Mouse (Mus musculus) frontal cortex, postnatal 14 days (tissue): ENCODE data around the gene Miip.

Experiments
- DNase-seq, 2 experiments: peaks; one replicate each; pipeline ENCODE4 v3.0.0; 2022; ENCODE audit warnings: low spot score in 2 of 2

The Miip gene

DNA sequence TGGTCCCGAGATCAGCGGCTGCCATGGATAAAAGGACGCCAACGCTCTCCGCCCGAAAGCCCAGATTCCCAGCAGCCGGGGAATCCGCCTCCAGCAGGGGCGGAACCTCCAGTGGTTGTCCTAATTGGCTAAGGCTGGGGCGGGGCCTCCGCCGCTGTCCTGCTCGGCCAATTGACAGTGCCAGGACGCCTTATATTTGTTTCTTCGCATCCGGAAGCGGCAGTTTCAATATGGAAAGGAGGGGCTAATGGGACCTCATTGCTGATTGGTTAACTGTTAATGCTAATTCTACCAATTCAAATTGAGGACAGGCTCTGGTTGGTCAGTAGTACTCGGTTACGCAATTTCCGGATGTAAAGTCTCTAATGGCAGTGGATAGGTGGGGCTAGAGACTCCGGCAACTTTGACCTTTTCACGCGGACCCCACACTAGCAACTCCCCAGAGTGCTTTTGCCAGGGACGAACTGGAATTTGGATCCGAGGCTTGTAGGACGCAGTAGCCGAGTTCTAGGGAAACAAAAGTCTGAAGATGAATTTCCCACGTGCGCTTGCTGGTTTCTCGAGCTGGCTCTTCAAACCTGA, at the start of gene Miip, which contains the start of gene Fv1:
TSS of gene Miip (minus strand) at position 367 of the 582 bp plus-strand sequence.
TSS of gene Fv1 (plus strand) at position 530 of the 582 bp plus-strand sequence.
- DNase-seq = peak; percentile 94 to 96

DNA sequence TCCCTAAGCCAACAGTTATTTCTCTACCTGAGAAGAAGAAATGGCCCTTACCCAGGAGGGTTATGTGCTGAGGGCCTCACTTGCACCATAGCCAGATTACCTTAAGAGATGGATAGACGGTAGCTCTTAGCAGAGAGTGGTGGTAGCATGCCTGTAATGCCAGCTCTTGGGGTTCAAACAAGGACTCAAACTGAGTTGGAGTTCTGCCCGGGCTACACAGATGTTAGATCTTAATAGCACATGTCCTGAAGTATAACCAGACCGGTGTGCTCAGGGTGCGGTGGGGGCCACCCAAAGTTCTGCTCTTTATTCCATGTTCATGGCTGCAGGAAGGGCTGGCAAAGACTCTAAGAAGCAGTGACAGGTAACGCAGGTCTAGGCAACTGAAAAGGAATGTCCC, 40.9 kb upstream of the Miip start:
- DNase-seq = no peak

- no peak for DNase-seq
Measured at GRCm38 (mm10) chr4:147906230-147906629, 37.6 kb upstream of the Miip start.

GRCm38 (mm10) chr4:147905090-147905659, 36.6 kb upstream of the Miip start:
- DNase-seq = no peak

- DNase-seq = peak; percentile 84 to 86
Measured at GRCm38 (mm10) chr4:147904313-147905089, 35.9 kb upstream of the Miip start, which contains the start of gene Mfn2. TSS of gene Mfn2 (minus strand) at chr4:147904704.

- DNase-seq = no peak
Measured at GRCm38 (mm10) chr4:147903601-147904000, 35.0 kb upstream of the Miip start.

DNA sequence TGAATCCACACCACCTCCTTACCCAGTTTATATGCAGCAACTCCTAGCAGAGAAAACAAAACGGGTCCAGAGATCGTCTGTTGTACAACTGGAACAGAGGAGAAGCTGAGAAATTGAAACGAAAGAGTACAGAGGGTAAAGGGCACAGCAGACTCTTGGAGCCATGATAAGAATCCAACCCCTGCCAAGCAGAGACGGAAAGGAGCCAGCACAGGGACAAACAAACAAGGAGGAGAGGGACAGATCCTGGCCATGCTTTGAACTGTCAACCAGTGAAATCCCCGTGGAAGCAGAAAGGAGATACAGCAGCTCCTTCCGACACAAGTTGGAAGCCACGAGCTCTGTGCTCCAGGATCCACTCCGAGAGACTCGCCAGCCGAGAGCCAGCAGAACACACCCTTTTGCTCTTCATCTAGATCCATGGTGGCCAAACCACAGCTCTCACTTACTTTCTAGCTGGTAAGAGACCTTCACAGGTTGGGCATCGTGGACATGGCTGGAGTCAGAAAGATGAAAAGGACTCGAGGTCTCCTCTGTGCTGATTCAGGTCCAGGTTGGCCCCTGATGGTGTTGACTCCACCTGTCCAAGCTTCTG, 34.4 kb upstream of the Miip start:
- no peak for DNase-seq

- DNase-seq = no peak
Measured at GRCm38 (mm10) chr4:147900452-147900851, 31.8 kb upstream of the Miip start.

DNA sequence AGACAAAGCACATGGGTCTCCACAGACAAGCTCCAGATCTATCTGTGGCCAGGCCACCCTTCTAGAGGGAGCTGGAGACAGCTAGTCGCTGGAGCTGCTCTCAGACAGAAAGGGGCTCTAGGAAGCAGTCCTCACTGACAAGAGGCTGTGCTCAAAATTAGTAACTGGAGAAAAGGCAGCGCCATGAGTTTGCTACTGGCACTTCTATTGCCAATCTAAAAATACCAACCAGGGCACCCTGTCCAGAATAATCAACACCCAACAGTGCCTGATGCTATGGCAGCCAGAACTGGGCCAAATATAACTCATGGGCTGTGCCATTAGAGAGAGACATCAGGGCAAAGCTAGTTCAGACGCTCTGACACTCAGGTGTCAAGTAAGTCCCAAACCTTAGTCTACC, 28.7 kb upstream of the Miip start:
- no peak for DNase-seq

DNA sequence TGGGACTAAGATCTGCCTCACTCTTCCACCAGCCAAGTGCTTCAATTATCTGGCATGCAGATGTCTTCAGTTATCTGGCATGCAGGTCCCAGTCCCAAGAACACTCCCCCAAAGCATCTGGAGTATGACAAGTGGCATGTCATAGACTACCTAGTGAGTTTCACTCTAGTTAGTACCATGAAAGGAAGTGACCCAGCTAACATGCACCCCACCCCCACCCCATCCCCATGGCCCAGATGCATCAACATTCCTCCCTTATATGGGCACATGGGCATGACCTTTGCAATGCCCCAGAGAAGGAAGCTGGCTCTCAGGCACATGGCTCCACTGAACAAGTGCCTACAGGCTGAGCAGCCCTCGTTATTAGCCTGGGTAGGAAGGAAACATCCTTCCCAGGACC, 27.8 kb upstream of the Miip start:
- no peak for DNase-seq

GRCm38 (mm10) chr4:147895815-147896330, 27.3 kb upstream of the Miip start:
- no peak for DNase-seq

DNA sequence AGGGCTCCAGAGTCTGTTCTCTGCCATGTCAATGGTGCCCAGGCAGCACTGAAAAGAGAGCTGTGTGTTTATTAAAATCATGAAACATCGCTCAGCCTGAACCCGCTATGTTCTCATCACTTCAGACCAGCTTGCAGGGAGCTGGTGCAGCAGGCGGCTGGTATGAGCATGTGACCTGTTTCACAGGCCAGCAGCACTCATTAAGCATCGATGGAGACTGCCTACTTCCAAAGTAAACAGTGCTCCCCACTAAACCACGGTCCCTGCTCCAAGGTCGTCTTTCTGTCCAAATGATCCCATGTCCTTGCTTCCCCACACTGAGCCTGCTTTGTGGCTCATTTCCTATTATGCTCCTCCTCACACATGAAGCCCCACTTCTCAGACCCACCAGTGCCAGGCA, 21.7 kb upstream of the Miip start:
- no peak for DNase-seq

- no peak for DNase-seq
Measured at GRCm38 (mm10) chr4:147888237-147888636, 19.6 kb upstream of the Miip start.

GRCm38 (mm10) chr4:147887277-147887676, 18.7 kb upstream of the Miip start:
- no peak for DNase-seq

DNA sequence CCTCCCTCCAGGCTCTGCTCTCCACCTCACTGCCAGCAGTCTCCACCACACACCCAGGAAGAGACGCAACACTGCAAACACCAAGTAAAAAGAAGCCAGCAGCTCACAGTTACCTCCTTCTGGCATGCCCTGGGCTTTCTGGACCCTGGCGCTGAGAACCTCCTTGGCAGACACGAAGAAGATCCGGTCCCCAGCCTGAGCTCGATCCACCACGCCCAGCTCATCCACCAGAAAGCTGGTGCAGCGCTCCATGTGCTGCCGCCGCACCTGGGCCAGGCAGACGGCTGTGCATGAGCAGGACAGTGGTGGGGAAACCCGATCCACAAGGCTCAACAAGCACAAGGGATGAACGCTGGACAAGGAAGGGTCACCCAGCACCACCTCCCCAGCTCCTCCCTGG, 17.5 kb upstream of the Miip start:
- DNase-seq = no peak

- DNase-seq = no peak
Measured at GRCm38 (mm10) chr4:147884138-147884537, 15.5 kb upstream of the Miip start.

- DNase-seq = no peak
Measured at GRCm38 (mm10) chr4:147883041-147883440, 14.4 kb upstream of the Miip start.

- DNase-seq = no peak
Measured at GRCm38 (mm10) chr4:147881792-147882191, 13.2 kb upstream of the Miip start.

DNA sequence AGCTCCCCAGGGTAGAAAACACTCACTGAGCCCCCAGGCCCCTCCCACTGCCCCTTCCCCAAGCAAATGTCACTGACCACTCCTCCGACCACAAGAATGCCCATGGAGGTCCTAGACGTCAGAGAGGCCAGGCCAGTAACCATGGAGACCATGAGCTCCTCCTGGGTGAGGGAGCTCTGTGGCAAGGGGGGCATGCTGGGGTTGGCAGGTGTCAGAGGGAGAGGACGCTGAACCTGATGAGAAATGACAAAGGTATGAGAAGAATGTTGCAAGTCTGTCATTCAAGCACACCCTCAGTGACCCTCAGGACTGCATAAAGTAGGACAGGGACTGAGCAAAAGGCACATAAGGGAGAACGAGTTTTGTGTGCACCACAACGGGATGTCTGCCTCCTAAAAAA, 11.2 kb upstream of the Miip start:
- DNase-seq = no peak

DNA sequence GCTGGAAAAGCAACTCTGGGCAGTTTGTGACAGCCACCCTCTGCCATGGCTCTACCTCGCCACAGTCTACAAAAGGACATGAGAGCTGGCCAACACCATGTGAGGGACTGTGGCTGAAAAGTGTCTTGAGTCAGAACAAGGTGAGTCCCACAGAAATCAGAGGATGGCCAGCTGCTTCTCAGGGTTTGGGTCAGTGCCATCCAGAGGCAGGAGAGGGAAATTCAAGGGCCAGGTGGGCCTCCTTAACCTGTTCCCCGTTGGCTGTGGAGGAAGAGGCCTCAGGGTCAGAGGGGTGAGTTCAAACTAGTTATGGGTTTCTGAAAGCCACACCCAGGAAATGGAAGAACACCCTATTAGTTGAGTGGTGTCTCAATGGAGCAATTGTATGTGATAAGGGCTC, 10.8 kb upstream of the Miip start:
- no peak for DNase-seq

DNA sequence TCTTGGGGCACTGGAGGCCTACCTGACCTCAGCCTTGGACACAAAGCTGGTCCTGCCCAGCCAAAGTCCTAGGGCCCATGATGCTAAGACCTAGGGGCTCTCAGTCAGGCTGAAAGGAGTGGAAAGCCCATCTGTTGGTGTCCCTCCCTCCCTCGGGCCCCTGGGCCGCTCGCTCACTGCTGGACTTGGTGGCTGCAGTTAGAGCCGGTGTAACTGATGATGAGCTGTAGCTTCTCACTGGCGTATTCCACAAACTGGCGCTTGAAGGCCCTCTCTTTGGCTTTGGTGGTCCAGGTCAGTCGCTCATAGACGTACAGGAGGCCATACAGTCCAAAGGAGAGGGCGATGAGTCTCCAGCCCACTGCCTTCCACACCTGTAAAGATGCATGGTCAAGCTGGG, 9.9 kb upstream of the Miip start:
- no peak for DNase-seq

DNA sequence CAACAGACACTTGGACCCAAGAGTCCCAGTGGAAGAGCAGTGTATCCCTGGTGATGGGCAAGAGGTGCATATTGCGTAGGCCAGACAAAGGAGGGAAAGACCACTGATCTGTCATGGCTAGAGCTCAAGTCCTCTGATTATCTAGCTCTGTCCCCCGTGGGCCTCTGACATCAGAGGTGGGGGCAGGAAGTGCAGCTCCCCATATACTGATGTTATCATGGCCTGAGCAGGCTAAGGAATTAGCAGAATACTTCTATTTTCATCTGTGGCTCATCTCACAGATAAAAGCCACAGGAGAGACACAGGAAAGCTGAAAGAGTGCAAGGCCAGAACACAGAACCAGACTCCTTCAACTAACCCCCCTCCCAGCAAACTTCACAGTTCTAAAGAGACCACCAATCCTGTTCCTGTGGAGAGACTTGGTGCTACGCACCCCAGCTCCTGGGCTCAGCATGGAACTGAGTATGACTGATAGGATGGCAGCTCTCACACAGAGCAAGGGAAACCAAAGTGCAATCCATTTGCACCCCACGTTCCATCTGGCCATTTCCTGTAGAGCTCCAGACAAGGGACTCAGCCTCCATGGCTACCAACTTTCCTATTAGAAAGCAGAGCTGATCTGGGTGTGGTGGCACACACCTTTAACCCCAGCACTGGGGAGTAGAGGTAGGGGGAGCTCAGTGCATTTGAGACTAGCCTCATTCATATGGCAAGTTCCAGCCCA, 7.4 kb upstream of the Miip start:
- DNase-seq = no peak
